Mouse (Mus musculus) fat pad, adult 2 months (tissue): ENCODE results near the gene Rom1.
"Not testable (repeated sequence)": the region's sequence is repeated elsewhere in the genome, so short reads cannot be mapped to it uniquely, and the experiment has no call there.

Experiments
- DNase-seq: peaks from one replicate; pipeline ENCODE4 v3.0.0-alpha.2; 2011; ENCODE audit warnings: low read depth, low spot score; ENCODE audit errors: extremely low read depth

The Rom1 gene

GRCm38 (mm10) chr19:8929224-8930088 lies at the start of gene Rom1, which contains the start of gene Eml3:
Gene Rom1 (minus strand): TSS chr19:8929356.
Gene Eml3 (plus strand): TSS chr19:8929552.
- no peak for DNase-seq

GRCm38 (mm10) chr19:8976535-8976934 lies 47.4 kb upstream of the Rom1 start:
- DNase-seq = no peak

- no peak for DNase-seq
These were observed 46.3 kb upstream of the Rom1 start for GRCm38 (mm10) chr19:8975491-8975890.

GRCm38 (mm10) chr19:8974638-8975037 lies 45.5 kb upstream of the Rom1 start:
- no peak for DNase-seq

GRCm38 (mm10) chr19:8972491-8972890 lies 43.3 kb upstream of the Rom1 start:
- DNase-seq = not testable (repeated sequence)

- no peak for DNase-seq
These were observed 38.7 kb upstream of the Rom1 start for GRCm38 (mm10) chr19:8967893-8968292.

- DNase-seq = no peak
These were observed 38.2 kb upstream of the Rom1 start for GRCm38 (mm10) chr19:8967373-8967743.

GRCm38 (mm10) chr19:8966590-8967372 lies 37.6 kb upstream of the Rom1 start, which contains the start of gene Eef1g:
Gene Eef1g (plus strand): TSS chr19:8967041.
- DNase-seq = peak; percentile 91

- no peak for DNase-seq
These were observed 37.0 kb upstream of the Rom1 start for GRCm38 (mm10) chr19:8966198-8966589.

- DNase-seq = no peak
These were observed 36.6 kb upstream of the Rom1 start for GRCm38 (mm10) chr19:8965771-8966170.

- no peak for DNase-seq
These were observed 35.9 kb upstream of the Rom1 start for GRCm38 (mm10) chr19:8965075-8965474.

- DNase-seq = no peak
These were observed 33.1 kb upstream of the Rom1 start for GRCm38 (mm10) chr19:8962256-8962655.

GRCm38 (mm10) chr19:8954171-8954570 lies 25.0 kb upstream of the Rom1 start:
- DNase-seq = no peak

GRCm38 (mm10) chr19:8953135-8954039 lies 24.2 kb upstream of the Rom1 start, which contains the start of gene Tut1:
Gene Tut1 (plus strand): TSS chr19:8953847.
- peak; percentile 93 for DNase-seq

- DNase-seq = no peak
These were observed 23.1 kb upstream of the Rom1 start for GRCm38 (mm10) chr19:8952241-8952640.

GRCm38 (mm10) chr19:8950190-8950589 lies 21.0 kb upstream of the Rom1 start:
- DNase-seq = no peak

- no peak for DNase-seq
These were observed 17.8 kb upstream of the Rom1 start for GRCm38 (mm10) chr19:8946929-8947328.

GRCm38 (mm10) chr19:8945251-8945650 lies 16.1 kb upstream of the Rom1 start:
- DNase-seq = no peak

- DNase-seq = no peak
These were observed 15.6 kb upstream of the Rom1 start for GRCm38 (mm10) chr19:8944750-8945149.

GRCm38 (mm10) chr19:8944062-8944461 lies 14.9 kb upstream of the Rom1 start:
- peak; percentile 61 for DNase-seq

GRCm38 (mm10) chr19:8943047-8943446 lies 13.9 kb upstream of the Rom1 start:
- DNase-seq = no peak
